Mouse (Mus musculus) liver, embryonic 14.5 days (tissue): ENCODE data around the gene Arhgap10. TPM values are rescaled to one million over a fixed set of nuclear protein-coding genes. Genes with fewer than 3 reads are reported as not detected.
A peak's percentile ranks its signal among the peaks of the same experiment; 100 is the strongest.

Source experiments
- ATAC-seq: fragments of 200-750 bp; cut with Nextera tagmentation; 2 replicates; pipeline ENCODE4 v1.8.0; 2017; ENCODE audit warnings: moderate number of reproducible peaks, mild to moderate bottlenecking, moderate library complexity; ENCODE audit not compliant: insufficient read depth
- DNase-seq, 3 experiments: peaks; one replicate each; pipeline ENCODE4 v3.0.0-alpha.2; 2012 to 2013; ENCODE audit warnings: low read depth in 3 of 3, low spot score in 3 of 3
- H3K27ac ChIP-seq: fragments of 300-500 bp; sonication (generic); 2 replicates; pipeline ENCODE4 v1.5.1; 2014; ENCODE audit warnings: moderate library complexity, mild to moderate bottlenecking, control low read depth, inconsistent platforms
- H3K27me3 ChIP-seq: fragments of 300-500 bp; sonication (generic); 2 replicates; pipeline ENCODE4 v1.6.1; 2014; ENCODE audit warnings: mild to moderate bottlenecking, low read length, moderate library complexity; ENCODE audit not compliant: control insufficient read depth, insufficient read depth
- H3K36me3 ChIP-seq: fragments of 300-500 bp; sonication (generic); replicated peaks from 2 replicates; pipeline ENCODE4 v1.6.1; 2014; ENCODE audit warnings: low read depth; ENCODE audit not compliant: control insufficient read depth, insufficient read depth
- H3K4me1 ChIP-seq, 2 experiments: fragments of 200-500 bp in 1 of 2; fragments of 300-500 bp in 1 of 2; sonication (generic) in 1 of 2; replicated peaks; 2 replicates each; pipeline ENCODE4 v1.6.1; 2012 to 2014; ENCODE audit warnings: antibody characterized with exemption in 1 of 2, inconsistent platforms in 1 of 2, low read length in 1 of 2; ENCODE audit not compliant: control insufficient read depth in 2 of 2, insufficient read depth in 2 of 2
- H3K4me2 ChIP-seq: fragments of 300-500 bp; sonication (generic); 2 replicates; pipeline ENCODE4 v1.6.1; 2014; ENCODE audit warnings: low read depth, mild to moderate bottlenecking, control low read depth, moderate library complexity
- H3K4me3 ChIP-seq, 2 experiments: fragments of 200-500 bp in 1 of 2; fragments of 300-500 bp in 1 of 2; sonication (generic) in 1 of 2; 2 replicates each; pipeline ENCODE4 v1.5.1; 2012 to 2014; ENCODE audit warnings: low read depth in 2 of 2, low read length in 2 of 2, mild to moderate bottlenecking in 2 of 2, control low read depth in 1 of 2, inconsistent platforms in 1 of 2, moderate library complexity in 1 of 2; ENCODE audit not compliant: insufficient read depth in 1 of 2
- H3K9ac ChIP-seq: fragments of 300-500 bp; sonication (generic); replicated peaks from 2 replicates; pipeline ENCODE4 v1.6.1; 2014; ENCODE audit warnings: mild to moderate bottlenecking, control low read depth, moderate library complexity
- H3K9me3 ChIP-seq: fragments of 300-500 bp; sonication (generic); 2 replicates; pipeline ENCODE4 v1.6.1; 2016; ENCODE audit warnings: low read length, mixed read lengths; ENCODE audit not compliant: control insufficient read depth
- CTCF ChIP-seq: IDR thresholded peaks from 2 replicates; pipeline ENCODE4 v1.5.1; 2016; ENCODE audit warnings: antibody characterized with exemption, low read depth, control low read depth
- EP300 ChIP-seq: IDR thresholded peaks from 2 replicates; pipeline ENCODE4 v1.6.1; 2016; ENCODE audit warnings: antibody characterized with exemption, low read depth
- WGBS: fragments of 180-500 bp; shearing (Covaris S2); extraction: QIAGEN DNeasy Blood & Tissue Kit; methylation state at CpG from one replicate; pipeline ENCODE4 v1.1.7; 2014; ENCODE audit not compliant: insufficient replicate concordance; 5-methylcytosine and 5-hydroxymethylcytosine counted together
- polyA plus RNA-seq, 2 experiments: library from polyadenylated mRNA; depleted of rRNA in 1 of 2; stranded (reverse) in 1 of 2; unstranded in 1 of 2; fragments of >200 nt; fragmentation: Nextera tagmentation in 1 of 2; extraction: Ambion mirVana in 1 of 2; gene quantifications; 2 replicates each; pipeline versions ENCODE4 v1.2.1 to v1.2.3; 2012 to 2014

Arhgap10 gene
- polyA plus RNA-seq, 2 experiments = 4.6 TPM

DNA sequence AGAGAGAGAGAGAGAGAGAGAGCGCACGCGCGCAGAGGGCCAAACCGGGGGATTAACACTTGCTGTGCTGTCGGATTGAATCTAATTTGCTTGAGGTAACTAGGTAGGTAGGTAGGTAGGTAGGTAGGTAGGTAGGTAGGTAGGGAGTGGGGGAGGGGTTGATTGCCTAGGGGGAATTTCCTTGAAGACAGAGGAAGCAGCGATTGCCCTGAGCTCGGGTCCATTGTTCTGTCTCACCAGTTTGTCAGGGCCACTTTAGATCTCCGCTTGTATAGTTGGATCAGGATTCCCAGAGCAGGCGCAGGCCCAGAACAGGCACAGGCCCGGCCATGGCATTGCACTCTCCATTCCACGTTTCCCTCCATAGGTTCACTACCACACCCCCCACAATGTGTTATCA is 19.1 kb upstream of the Arhgap10 start:
- no peaks in the 10 kb centered on the region for H3K36me3 ChIP-seq
- peaks cover 0 to 7% of the 10 kb centered on the region in 2 experiments; a peak in 2 of 4 replicates for H3K4me1 ChIP-seq
- DNase-seq = no peak
- H3K9me3 ChIP-seq = no peaks in the 10 kb centered on the region
- no peak overlapping the region for H3K4me3 ChIP-seq
- ATAC-seq = no peak
- no peak overlapping the region for H3K27ac ChIP-seq
- no peak overlapping the region for H3K4me2 ChIP-seq
- WGBS = 71% methylated on average over 12 of the region's 12 CpGs
- H3K27me3 ChIP-seq = no peaks in the 10 kb centered on the region
- no peak overlapping the region for H3K9ac ChIP-seq
- TF ChIP-seq EP300 (no peak), CTCF (no peak)

DNA sequence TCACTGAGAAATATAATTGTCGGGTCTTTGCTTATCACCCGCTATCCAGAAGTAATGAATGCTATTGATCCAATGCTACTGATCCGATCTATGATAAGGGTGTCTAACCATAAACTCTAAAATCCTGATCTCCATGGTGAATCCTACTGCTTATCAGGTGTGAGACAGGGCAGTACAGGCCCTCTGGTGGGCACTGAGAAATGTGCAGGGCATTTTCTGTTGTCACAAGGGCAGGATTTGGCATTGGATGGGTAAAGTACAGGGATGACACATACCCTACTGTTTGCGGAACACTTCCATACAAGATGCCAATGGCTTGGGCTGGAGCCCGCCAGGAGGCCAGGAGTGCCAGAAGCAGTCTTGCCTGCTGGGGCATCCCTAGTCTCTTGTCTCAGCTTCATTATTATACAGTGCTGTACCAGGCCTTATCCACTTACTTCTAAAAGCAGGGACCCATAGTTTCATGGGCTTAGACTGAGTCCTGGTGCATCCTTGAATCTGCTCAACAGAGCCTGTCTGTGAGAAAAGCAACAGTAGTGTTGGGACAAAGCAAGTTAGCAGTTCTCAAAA is 17.4 kb upstream of the Arhgap10 start:
- WGBS = 37% methylated on average over 5 of the region's 5 CpGs
- Histone ChIP-seq H3K9me3 (no peaks in the 10 kb centered on the region), H3K4me2 (peak overlapping the region; percentile 43), H3K4me1 (peaks cover 0 to 7% of the 10 kb centered on the region in 2 experiments; a peak in 2 of 4 replicates), H3K27ac (no peak overlapping the region), H3K9ac (no peak overlapping the region), H3K27me3 (no peaks in the 10 kb centered on the region), H3K36me3 (no peaks in the 10 kb centered on the region), H3K4me3 (no peak overlapping the region)
- DNase-seq = peak in 1 of 3 experiments; percentile 33
- TF ChIP-seq EP300 (no peak), CTCF (peak; percentile 78)
- ATAC-seq = peak; percentile 65

DNA sequence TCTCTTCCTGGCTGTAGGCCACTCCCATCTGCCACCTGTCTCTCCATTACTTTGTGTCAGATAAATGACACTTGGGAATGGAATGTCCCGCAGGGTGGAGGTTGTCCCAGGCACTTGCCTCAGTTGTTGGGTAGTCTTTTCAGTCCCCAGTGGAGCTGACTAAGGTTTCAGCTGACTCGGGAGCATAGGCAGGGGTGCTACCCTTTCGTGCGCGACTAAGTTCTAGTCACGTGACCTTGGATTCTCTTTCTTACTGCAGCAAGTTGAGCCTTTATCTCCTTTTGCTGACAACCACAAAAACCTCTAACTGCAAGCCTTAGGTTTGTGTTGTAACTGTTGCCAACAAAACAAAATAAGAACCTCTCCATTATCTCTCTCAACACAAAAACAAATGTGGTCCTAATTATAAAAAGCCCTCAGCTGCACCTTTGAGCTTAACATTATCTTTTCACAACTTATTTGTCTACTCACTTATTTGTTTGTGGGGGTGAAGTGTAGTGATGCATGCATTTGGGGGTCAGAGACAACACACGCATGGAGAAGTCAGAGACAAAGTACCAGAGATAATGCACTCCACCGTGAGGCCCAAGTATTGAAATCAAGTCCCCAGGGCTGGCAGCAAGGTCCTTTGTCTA is 16.7 kb upstream of the Arhgap10 start:
- WGBS = 11% methylated on average over 8 of the region's 8 CpGs
- H3K4me2 ChIP-seq = peak overlapping the region; percentile 43

DNA sequence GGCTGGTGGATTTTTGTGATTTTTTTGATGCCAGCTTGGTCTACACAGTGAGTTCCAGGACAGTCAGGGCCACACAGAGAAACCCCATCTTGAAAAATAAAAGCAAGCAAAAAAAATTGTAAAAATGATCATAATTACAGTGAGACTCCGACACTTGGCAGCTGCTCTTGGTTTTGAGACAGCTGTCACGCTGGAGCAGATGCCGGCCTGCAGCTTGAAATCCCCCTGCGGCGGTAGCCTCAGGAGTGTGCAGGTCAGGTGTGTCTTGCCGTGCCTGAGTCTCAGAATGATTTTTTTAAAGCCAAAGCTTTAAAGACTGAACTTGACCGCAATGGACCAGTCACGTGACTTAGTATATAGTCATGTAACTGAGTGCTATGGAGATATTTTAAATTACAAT is 8.4 kb upstream of the Arhgap10 start:
- H3K4me2 ChIP-seq = no peak overlapping the region
- H3K36me3 ChIP-seq = no peaks in the 10 kb centered on the region
- no peak overlapping the region for H3K4me3 ChIP-seq
- H3K27ac ChIP-seq = no peak overlapping the region
- no peak overlapping the region for H3K9ac ChIP-seq
- 84% methylated on average over 8 of the region's 8 CpGs for WGBS
- H3K27me3 ChIP-seq = no peaks in the 10 kb centered on the region
- no peaks in the 10 kb centered on the region for H3K9me3 ChIP-seq
- ATAC-seq = no peak
- TF ChIP-seq CTCF = no peak
- TF ChIP-seq EP300 = no peak
- H3K4me1 ChIP-seq = no peaks in the 10 kb centered on the region; a peak in 1 of 4 replicates
- no peak for DNase-seq

More for the DNA sequence above, 16.7 kb upstream of the Arhgap10 start:
- Histone ChIP-seq H3K9ac (no peak overlapping the region), H3K9me3 (no peaks in the 10 kb centered on the region), H3K27me3 (no peaks in the 10 kb centered on the region), H3K27ac (no peak overlapping the region), H3K36me3 (no peaks in the 10 kb centered on the region), H3K4me3 (peak overlapping the region; percentile 22 to 34; a peak in 2 of 4 replicates), H3K4me1 (peaks cover 0 to 7% of the 10 kb centered on the region in 2 experiments; a peak in 2 of 4 replicates)
- ATAC-seq (peak; percentile 82), DNase-seq (peak in 2 of 3 experiments; percentile 28 to 40)
- TF ChIP-seq EP300 (peak; percentile 58), CTCF (no peak)

DNA sequence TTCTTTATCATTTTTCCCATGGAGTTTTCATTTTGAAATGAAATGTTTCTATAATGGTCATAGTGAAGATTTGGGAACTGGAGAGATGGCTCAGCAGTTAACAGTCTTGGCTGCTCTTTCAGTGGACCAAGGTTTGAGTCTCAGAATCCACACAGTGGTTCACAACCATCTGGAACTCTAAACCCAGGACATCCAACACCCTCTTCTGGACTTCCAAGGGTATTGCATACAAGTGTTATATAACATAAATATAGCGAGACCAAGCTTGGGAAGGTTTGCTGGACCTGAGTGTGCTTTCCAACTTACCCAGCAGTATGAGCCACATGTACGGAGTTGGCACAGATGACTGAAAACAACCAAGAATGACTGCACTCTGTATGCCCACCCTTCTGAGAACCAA is 7.2 kb upstream of the Arhgap10 start:
- no peaks in the 10 kb centered on the region for H3K27me3 ChIP-seq
- no peaks in the 10 kb centered on the region for H3K36me3 ChIP-seq
- DNase-seq (no peak), ATAC-seq (no peak)
- H3K4me3 ChIP-seq = no peak overlapping the region
- H3K9me3 ChIP-seq = no peaks in the 10 kb centered on the region
- H3K27ac ChIP-seq = no peak overlapping the region
- no peaks in the 10 kb centered on the region; a peak in 1 of 4 replicates for H3K4me1 ChIP-seq
- no peak overlapping the region for H3K4me2 ChIP-seq
- TF ChIP-seq CTCF = peak; percentile 35
- no peak for TF ChIP-seq EP300
- WGBS = 67% methylated on average over 2 of the region's 2 CpGs
- no peak overlapping the region for H3K9ac ChIP-seq
